Mouse (Mus musculus) frontal cortex, adult (tissue): ENCODE measurements around the gene Ap4e1.
"Not testable (repeated sequence)": the region's sequence is repeated elsewhere in the genome, so short reads cannot be mapped to it uniquely, and the experiment has no call there.

Experiments
- ATAC-seq: cut with Nextera tagmentation; 2 replicates; pipeline ENCODE4 v1.9.2; 2017; ENCODE audit warnings: mild to moderate bottlenecking, moderate library complexity, mixed read lengths; ENCODE audit not compliant: low TSS enrichment

The Ap4e1 gene

GRCm38 (mm10) chr2:127077611-127078010, 69.1 kb downstream of the Ap4e1 start:
- ATAC-seq: no peak

- not testable (repeated sequence) for ATAC-seq
These were observed 70.5 kb downstream of the Ap4e1 start for GRCm38 (mm10) chr2:127079066-127079465.

DNA sequence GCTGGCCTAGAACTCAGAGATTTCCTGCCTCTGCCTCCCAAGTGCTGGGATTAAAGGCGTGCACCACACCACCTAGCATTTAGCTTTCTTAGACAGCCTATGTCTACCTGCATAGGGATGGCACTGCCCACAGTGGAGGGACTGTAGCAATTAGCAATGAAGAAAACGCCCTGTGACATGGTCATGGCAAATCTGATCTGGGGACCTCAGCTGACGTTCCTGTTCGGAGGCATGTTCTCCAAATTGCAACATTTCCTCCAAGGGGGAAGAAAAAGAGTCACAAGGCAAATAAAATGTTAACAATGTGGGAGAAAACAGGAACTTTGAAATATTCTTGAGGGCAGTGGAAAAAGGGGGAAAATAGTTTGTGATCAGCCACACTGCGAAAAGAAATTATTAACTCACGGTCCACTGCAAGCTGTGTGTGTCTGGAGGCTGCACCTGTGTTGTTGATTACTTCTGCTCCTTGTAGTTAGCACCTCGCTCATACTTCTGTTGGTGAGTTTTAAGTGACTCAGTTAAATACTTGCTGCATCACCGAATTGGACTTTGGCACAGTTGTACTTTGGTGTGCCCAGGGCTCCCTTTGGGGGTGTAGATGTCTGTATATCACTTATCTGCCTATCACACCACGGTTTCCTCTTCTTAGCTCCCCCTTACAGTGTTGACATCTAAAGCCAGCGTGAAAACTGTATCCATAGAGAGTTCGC, 71.5 kb downstream of the Ap4e1 start:
- no peak for ATAC-seq

- no peak for ATAC-seq
These were observed 72.2 kb downstream of the Ap4e1 start for GRCm38 (mm10) chr2:127080591-127081218.

DNA sequence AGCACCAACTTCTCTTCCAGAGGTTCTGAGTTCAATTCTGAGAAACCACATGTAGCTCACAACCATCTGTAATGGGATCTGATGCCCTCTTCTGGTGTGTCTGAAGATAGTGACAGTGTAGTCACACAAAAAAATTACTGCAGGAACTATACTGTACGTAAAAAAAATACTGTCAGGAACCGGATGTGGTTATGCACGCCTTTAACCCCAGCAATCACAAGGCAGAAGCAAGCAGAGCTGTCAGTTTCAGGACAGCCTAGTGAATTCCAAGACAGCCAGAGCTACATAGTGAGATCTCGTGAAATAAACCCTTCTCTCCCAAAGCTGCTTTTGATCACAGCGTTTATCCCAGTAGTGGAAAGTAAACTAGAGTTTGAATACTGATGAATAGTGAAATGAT, 77.7 kb downstream of the Ap4e1 start:
- ATAC-seq: no peak

GRCm38 (mm10) chr2:127090151-127090550, 81.6 kb downstream of the Ap4e1 start:
- not testable (repeated sequence) for ATAC-seq

GRCm38 (mm10) chr2:127092000-127092399, 83.5 kb downstream of the Ap4e1 start:
- ATAC-seq: no peak

DNA sequence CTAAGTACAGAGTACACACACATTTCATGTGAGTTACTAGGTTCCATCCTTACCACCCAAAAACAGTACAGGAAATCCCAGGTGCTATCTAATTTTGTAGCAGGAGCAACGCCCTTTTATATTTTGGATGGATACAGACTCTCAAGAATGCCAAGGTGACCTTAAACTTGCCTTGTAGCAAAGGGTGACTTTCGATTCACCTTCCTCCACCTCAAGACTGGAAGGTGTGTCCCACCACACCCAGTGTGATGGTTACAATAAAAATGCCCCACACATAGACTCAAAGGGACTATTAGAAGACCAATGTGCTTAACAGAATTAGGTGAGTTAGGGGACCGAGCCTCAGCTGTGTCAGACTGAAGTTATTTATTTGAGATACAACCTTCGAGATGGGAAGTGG, 100.5 kb downstream of the Ap4e1 start:
- no peak for ATAC-seq
